Mouse (Mus musculus): ENCODE data around the gene Cisd1.

DNA sequence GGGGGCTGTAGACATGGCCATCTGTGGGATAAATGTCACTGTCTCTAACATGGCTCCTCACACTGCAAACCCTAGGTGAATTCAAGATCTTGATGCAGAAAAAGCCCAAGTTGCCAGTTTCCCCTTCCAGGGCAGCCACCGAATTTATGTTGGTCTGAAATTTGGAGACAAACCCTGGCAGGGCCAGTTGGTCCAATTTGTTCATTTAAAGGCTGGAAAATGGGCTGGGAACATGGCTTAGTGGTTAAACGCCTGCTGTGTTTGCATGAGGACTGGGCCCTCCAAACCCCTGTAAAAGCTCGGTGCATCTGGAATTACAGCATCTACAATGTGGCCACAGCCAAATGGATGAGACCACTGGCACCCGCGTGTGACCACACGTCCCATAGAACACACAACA is 15.5 kb downstream of the Cisd1 start:
- TF ChIP-seq CTCF (IDR thresholded peaks at IDR 0.05; ENCODE audit: extremely low read depth, insufficient read depth, low read length) = no peak
- TF ChIP-seq POLR2A (IDR thresholded peaks at IDR 0.05; ENCODE audit: extremely low read depth, insufficient read depth, low read length) = no peak

Data from cortical plate, adult 2 months (tissue).